Mouse (Mus musculus) layer of hippocampus, postnatal 36 days (tissue): Measurements from ENCODE around the gene Slc9a8. TPM values are rescaled to one million over a fixed set of nuclear protein-coding genes. Genes with fewer than 3 reads are reported as not detected.
"Not testable (repeated sequence)": the region's sequence is repeated elsewhere in the genome, so short reads cannot be mapped to it uniquely, and the experiment has no call there.

Experiments used
- DNase-seq, 2 experiments: peaks; one replicate each; pipeline ENCODE4 v3.0.0; 2022
- total RNA-seq, 2 experiments: library from RNA; stranded (reverse); gene quantifications; 2 replicates each; pipeline ENCODE4 v1.2.3; 2021

The Slc9a8 gene
- total RNA-seq, result 10 to 100 TPM; 28.3 to 34.1 TPM

GRCm38 (mm10) chr2:167421330-167422149 is at the start of gene Slc9a8:
Gene Slc9a8, plus strand, starts transcription at chr2:167421712.
- DNase-seq, result peak; percentile 93 to 96

GRCm38 (mm10) chr2:167373266-167373665 is 48.2 kb upstream of the Slc9a8 start:
- DNase-seq, result peak in 1 of 2 experiments; percentile 29

GRCm38 (mm10) chr2:167374191-167374805 is 47.2 kb upstream of the Slc9a8 start:
- no peak for DNase-seq

GRCm38 (mm10) chr2:167375135-167375534 is 46.4 kb upstream of the Slc9a8 start:
- no peak for DNase-seq

- DNase-seq, result no peak
Observed at GRCm38 (mm10) chr2:167375688-167376087, 45.8 kb upstream of the Slc9a8 start.

GRCm38 (mm10) chr2:167376160-167376564 is 45.4 kb upstream of the Slc9a8 start:
- no peak for DNase-seq

- no peak for DNase-seq
Observed at GRCm38 (mm10) chr2:167377697-167378096, 43.8 kb upstream of the Slc9a8 start.

GRCm38 (mm10) chr2:167378972-167379371 is 42.5 kb upstream of the Slc9a8 start:
- DNase-seq, result no peak

GRCm38 (mm10) chr2:167380615-167381285 is 40.8 kb upstream of the Slc9a8 start:
- no peak for DNase-seq

- no peak for DNase-seq
Observed at GRCm38 (mm10) chr2:167381596-167381995, 39.9 kb upstream of the Slc9a8 start.

- no peak for DNase-seq
Observed at GRCm38 (mm10) chr2:167382389-167382788, 39.1 kb upstream of the Slc9a8 start.

- no peak for DNase-seq
Observed at GRCm38 (mm10) chr2:167383666-167384083, 37.8 kb upstream of the Slc9a8 start.

GRCm38 (mm10) chr2:167386456-167386855 is 35.1 kb upstream of the Slc9a8 start:
- no peak for DNase-seq

- DNase-seq, result no peak
Observed at GRCm38 (mm10) chr2:167386998-167387397, 34.5 kb upstream of the Slc9a8 start.

GRCm38 (mm10) chr2:167394426-167394825 is 27.1 kb upstream of the Slc9a8 start:
- no peak for DNase-seq

GRCm38 (mm10) chr2:167396420-167396819 is 25.1 kb upstream of the Slc9a8 start:
- not testable (repeated sequence) for DNase-seq

- DNase-seq, result no peak
Observed at GRCm38 (mm10) chr2:167399012-167399411, 22.5 kb upstream of the Slc9a8 start.

GRCm38 (mm10) chr2:167399646-167400045 is 21.9 kb upstream of the Slc9a8 start:
- DNase-seq, result no peak

- no peak for DNase-seq
Observed at GRCm38 (mm10) chr2:167403085-167403484, 18.4 kb upstream of the Slc9a8 start.

GRCm38 (mm10) chr2:167405101-167405880 is 16.2 kb upstream of the Slc9a8 start:
- DNase-seq, result no peak

- no peak for DNase-seq
Observed at GRCm38 (mm10) chr2:167407296-167407929, 14.1 kb upstream of the Slc9a8 start.

- DNase-seq, result no peak
Observed at GRCm38 (mm10) chr2:167414461-167414860, 7.1 kb upstream of the Slc9a8 start.
